Mouse (Mus musculus): ENCODE data around the gene Fgfrl1.

- TF ChIP-seq POLR2AphosphoS5 (IDR thresholded peaks at IDR 0.05; ENCODE audit: insufficient replicate concordance, low read depth, low read length): no peak
- no peak for TF ChIP-seq GATA1 (IDR thresholded peaks at IDR 0.05; ENCODE audit: borderline replicate concordance, low read length)
- no peak for TF ChIP-seq CTCF (IDR thresholded peaks at IDR 0.05; ENCODE audit: low read depth, low read length)
- TF ChIP-seq TAL1 (conservative IDR thresholded peaks at IDR 0.05; ENCODE audit: low read depth, low read length): no peak
These were observed 45.9 kb upstream of the Fgfrl1 start for GRCm38 (mm10) chr5:108646343-108646660.
